Mouse (Mus musculus): ENCODE data around the gene Snrpg. TPM values are rescaled to one million over a fixed set of nuclear protein-coding genes. Genes with fewer than 3 reads are reported as not detected.

Gene Snrpg
- polyA plus RNA-seq, 1 experiment from 2014 or later: 325 TPM

DNA sequence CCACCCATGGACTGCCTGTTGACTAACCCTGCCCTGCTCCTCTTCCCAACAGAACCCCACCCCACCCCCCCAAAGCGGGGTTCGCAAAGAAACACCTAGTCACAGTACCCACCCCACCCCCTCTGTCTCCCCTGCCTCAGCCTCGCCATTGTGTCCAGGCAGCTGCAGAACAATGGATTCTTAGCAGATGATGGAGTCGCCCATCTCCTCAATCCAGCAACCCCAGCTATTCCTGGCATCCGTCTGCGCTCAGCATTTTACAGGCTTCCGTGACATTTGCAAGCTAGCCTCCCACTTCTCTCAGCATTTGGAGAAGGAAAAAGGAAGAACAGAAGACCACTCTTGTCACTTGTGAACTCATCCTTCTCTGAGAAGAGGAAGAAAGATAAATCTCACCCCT, 27.4 kb upstream of the Snrpg start:
- no peaks in the 10 kb centered on the region for H3K36me3 ChIP-seq
- H3K27me3 ChIP-seq (replicated peaks): no peaks in the 10 kb centered on the region
- peak overlapping the region; percentile 54 for H3K4me2 ChIP-seq
- H3K4me3 ChIP-seq: 0 out of 2 replicates have a peak overlapping the region, but pooled peaks have one; percentile 4
- no peak overlapping the region for H3K27ac ChIP-seq (ENCODE audit: poor library complexity, severe bottlenecking)
- H3K9ac ChIP-seq: no peak overlapping the region
- ATAC-seq (ENCODE audit: insufficient number of reproducible peaks, low FRiP score): no peak
- peaks cover 17% of the 10 kb centered on the region for H3K4me1 ChIP-seq (replicated peaks)
- no peaks in the 10 kb centered on the region for H3K9me3 ChIP-seq (replicated peaks)
- 9% methylated on average over 7 of the region's 7 CpGs for WGBS

DNA sequence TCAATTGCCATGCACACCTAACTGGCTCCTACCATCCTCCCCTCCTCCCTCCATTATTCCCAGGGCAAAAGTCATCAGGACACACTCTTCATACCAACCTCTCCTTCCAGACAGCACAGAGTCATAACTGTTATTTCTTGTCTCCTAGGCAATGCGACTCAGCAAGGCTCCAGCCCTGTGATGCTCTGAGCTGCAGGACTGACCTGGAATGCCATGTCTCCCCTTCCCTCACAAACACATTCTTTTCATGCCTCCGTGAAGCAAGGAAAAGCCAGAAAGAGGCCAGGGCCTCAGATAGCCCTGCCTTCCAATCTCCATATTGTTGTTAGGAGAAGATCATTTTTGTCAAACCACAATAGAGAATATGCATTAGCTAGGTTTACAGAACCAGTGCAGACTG, 25.0 kb upstream of the Snrpg start:
- Histone ChIP-seq H3K9ac (no peak overlapping the region), H3K27me3 (replicated peaks) (no peaks in the 10 kb centered on the region), H3K4me1 (replicated peaks) (peaks cover 17% of the 10 kb centered on the region), H3K36me3 (no peaks in the 10 kb centered on the region), H3K4me3 (no peak overlapping the region), H3K4me2 (no peak overlapping the region), H3K27ac (ENCODE audit: poor library complexity, severe bottlenecking) (no peak overlapping the region), H3K9me3 (replicated peaks) (no peaks in the 10 kb centered on the region)
- ATAC-seq (ENCODE audit: insufficient number of reproducible peaks, low FRiP score): no peak
- WGBS: 25% methylated on average over 2 of the region's 2 CpGs

DNA sequence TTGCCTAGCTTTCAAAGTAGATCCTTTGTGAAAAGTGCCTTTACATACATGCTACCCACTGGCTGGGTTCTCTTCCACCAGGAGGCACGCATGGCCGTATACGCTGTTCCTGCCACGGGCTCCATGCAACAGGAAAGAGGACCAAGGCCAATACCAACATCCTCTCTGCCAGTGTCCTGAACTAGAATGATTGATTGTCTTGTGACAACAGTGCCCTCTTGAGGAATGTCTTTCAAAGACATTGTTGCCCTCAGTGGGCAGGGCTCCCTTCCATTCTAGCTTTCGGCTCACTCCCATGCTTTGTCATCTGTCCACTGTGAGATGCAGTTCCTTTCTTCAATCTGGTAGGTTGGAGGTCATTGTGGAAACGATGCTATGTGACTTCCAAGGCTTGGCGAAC, 21.8 kb upstream of the Snrpg start:
- 47% methylated on average over 7 of the region's 7 CpGs for WGBS
- Histone ChIP-seq H3K36me3 (no peaks in the 10 kb centered on the region), H3K27me3 (replicated peaks) (no peaks in the 10 kb centered on the region), H3K9ac (no peak overlapping the region), H3K9me3 (replicated peaks) (no peaks in the 10 kb centered on the region), H3K27ac (ENCODE audit: poor library complexity, severe bottlenecking) (no peak overlapping the region), H3K4me2 (no peak overlapping the region), H3K4me3 (no peak overlapping the region), H3K4me1 (replicated peaks) (peaks cover 10% of the 10 kb centered on the region; the same call in 1 of the 2 replicates)
- no peak for ATAC-seq (ENCODE audit: insufficient number of reproducible peaks, low FRiP score)

DNA sequence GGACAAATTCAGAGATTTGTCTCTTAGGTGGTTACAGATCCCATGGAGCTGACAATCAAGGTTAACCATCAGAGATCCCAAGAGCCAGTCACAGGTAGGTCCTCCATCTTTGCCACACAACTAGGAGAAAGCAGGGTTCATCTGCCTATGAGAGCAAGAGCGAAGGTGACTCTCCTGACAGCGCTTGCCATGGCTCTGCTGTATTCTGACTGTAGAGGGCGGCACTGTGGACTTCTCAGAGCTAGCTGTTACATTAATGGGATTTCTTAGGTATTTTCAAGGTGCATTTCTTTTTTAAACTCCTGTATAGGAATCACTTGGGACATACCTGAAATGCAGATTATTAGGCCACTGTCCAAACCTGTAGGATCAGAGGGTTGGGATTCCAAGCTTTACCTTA, 16.2 kb upstream of the Snrpg start:
- H3K4me3 ChIP-seq: no peak overlapping the region
- H3K36me3 ChIP-seq: no peaks in the 10 kb centered on the region
- H3K4me1 ChIP-seq (replicated peaks): no peaks in the 10 kb centered on the region
- ATAC-seq (ENCODE audit: insufficient number of reproducible peaks, low FRiP score): no peak
- H3K4me2 ChIP-seq: no peak overlapping the region
- no peak overlapping the region for H3K27ac ChIP-seq (ENCODE audit: poor library complexity, severe bottlenecking)
- no peak overlapping the region for H3K9ac ChIP-seq
- no peaks in the 10 kb centered on the region for H3K27me3 ChIP-seq (replicated peaks)
- WGBS: 55% methylated on average over 3 of the region's 3 CpGs
- H3K9me3 ChIP-seq (replicated peaks): no peaks in the 10 kb centered on the region

GRCm38 (mm10) chr6:86356956-86357355, 14.1 kb upstream of the Snrpg start:
- H3K4me1 ChIP-seq (replicated peaks): no peaks in the 10 kb centered on the region

GRCm38 (mm10) chr6:86360691-86361090, 10.4 kb upstream of the Snrpg start:
- Histone ChIP-seq H3K36me3 (no peaks in the 10 kb centered on the region), H3K4me2 (no peak overlapping the region), H3K4me1 (replicated peaks) (no peaks in the 10 kb centered on the region), H3K27me3 (replicated peaks) (no peaks in the 10 kb centered on the region), H3K9me3 (replicated peaks) (no peaks in the 10 kb centered on the region), H3K9ac (no peak overlapping the region), H3K27ac (ENCODE audit: poor library complexity, severe bottlenecking) (no peak overlapping the region), H3K4me3 (no peak overlapping the region)
- ATAC-seq (ENCODE audit: insufficient number of reproducible peaks, low FRiP score): no peak
- WGBS: 63% methylated on average over 7 of the region's 7 CpGs

More at GRCm38 (mm10) chr6:86356956-86357355, 14.1 kb upstream of the Snrpg start:
- Histone ChIP-seq H3K36me3 (no peaks in the 10 kb centered on the region), H3K27me3 (replicated peaks) (no peaks in the 10 kb centered on the region), H3K4me3 (no peak overlapping the region), H3K27ac (ENCODE audit: poor library complexity, severe bottlenecking) (no peak overlapping the region), H3K9me3 (replicated peaks) (no peaks in the 10 kb centered on the region), H3K9ac (no peak overlapping the region), H3K4me2 (no peak overlapping the region)
- WGBS: 64% methylated on average over 9 of the region's 9 CpGs
- ATAC-seq (ENCODE audit: insufficient number of reproducible peaks, low FRiP score): no peak

DNA sequence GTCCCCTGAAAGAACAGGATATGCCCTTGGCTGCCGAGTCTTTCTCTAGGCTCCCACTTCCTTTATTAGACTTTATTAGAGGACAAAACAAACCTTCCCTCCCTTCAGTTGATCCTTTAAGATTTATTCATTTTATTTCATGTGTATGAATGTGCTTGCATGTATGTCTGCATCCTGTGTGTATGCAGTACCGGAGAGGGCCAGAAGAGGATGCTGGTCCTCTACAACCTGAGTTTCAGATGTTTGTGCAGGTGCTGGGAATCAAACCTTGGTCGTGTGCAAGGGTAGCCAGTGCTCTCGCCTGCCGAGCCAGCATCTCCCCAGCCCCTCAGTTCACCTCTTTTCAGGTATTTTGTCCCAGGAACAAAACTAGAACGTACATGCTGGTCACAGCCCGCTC, 9.7 kb upstream of the Snrpg start:
- no peak overlapping the region for H3K9ac ChIP-seq
- no peak for ATAC-seq (ENCODE audit: insufficient number of reproducible peaks, low FRiP score)
- peaks cover 4% of the 10 kb centered on the region for H3K4me1 ChIP-seq (replicated peaks)
- no peaks in the 10 kb centered on the region for H3K27me3 ChIP-seq (replicated peaks)
- no peak overlapping the region for H3K4me2 ChIP-seq
- H3K4me3 ChIP-seq: no peak overlapping the region
- H3K9me3 ChIP-seq (replicated peaks): no peaks in the 10 kb centered on the region
- no peaks in the 10 kb centered on the region for H3K36me3 ChIP-seq
- H3K27ac ChIP-seq (ENCODE audit: poor library complexity, severe bottlenecking): no peak overlapping the region
- WGBS: 77% methylated on average over 7 of the region's 7 CpGs

DNA sequence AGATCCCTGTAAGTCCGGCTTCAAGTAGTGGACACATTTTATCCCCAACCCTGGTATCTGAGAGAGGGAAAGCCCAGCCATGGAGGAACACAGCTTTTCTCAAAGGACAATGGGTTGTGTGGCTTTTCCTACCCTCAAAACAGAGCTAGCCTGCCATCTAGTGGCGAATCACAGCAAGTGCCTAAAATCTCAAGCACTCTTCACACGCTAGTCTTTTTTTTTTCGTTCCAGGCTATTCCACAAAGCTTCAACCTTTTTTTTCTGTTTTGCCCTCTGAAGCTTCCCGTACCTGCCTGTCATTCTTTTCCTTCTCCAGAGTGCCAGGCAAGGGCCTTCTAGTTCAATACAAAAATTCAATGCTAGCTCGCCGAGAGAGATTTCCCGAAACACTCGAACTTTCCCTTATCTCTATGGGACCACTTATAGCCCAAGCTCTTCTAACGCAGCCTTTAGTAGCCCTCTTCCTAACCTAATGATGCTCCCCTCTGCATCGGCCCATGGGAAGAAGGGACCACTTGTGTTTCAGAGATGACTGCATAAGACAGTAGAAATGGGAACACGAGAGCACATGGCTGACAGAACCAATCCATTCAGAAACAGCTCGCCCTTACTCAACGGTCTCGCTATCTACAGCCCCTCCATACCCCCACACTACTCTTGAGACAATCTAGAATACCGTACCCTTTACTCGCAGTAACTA, 6.5 kb upstream of the Snrpg start:
- Histone ChIP-seq H3K9me3 (replicated peaks) (no peaks in the 10 kb centered on the region), H3K36me3 (peaks cover 20% of the 10 kb centered on the region), H3K9ac (peak overlapping the region; percentile 67), H3K4me3 (peak overlapping the region; percentile 75), H3K27me3 (replicated peaks) (no peaks in the 10 kb centered on the region), H3K4me2 (peak overlapping the region; percentile 99), H3K27ac (ENCODE audit: poor library complexity, severe bottlenecking) (no peak overlapping the region), H3K4me1 (replicated peaks) (peaks cover 8% of the 10 kb centered on the region)
- WGBS: under 1% methylated on average over 17 of the region's 17 CpGs
- ATAC-seq (ENCODE audit: insufficient number of reproducible peaks, low FRiP score): no peak

GRCm38 (mm10) chr6:86365371-86366124, 5.6 kb upstream of the Snrpg start, which contains the start of gene Fam136a:
Gene Fam136a, plus strand, starts transcription at chr6:86365646.
- H3K4me3 ChIP-seq: peak within 1 kb of the TSS; percentile 75
- peak within 1 kb of the TSS; percentile 87 for H3K9ac ChIP-seq
- WGBS: under 1% methylated on average over 76 of the region's 76 CpGs
- peaks cover 21% of the 10 kb centered on the region for H3K36me3 ChIP-seq
- peak within 1 kb of the TSS; percentile 99 for H3K4me2 ChIP-seq
- ATAC-seq (ENCODE audit: insufficient number of reproducible peaks, low FRiP score): peak; percentile 99
- H3K27me3 ChIP-seq (replicated peaks): no peaks in the 10 kb centered on the region
- H3K9me3 ChIP-seq (replicated peaks): no peaks in the 10 kb centered on the region
- H3K27ac ChIP-seq (ENCODE audit: poor library complexity, severe bottlenecking): peak within 1 kb of the TSS; percentile 77
- peaks cover 11% of the 10 kb centered on the region for H3K4me1 ChIP-seq (replicated peaks)

- H3K4me3 ChIP-seq: peak overlapping the region; percentile 75
- 39% methylated on average over 25 of the region's 25 CpGs for WGBS
- H3K9me3 ChIP-seq (replicated peaks): no peaks in the 10 kb centered on the region
- no peaks in the 10 kb centered on the region for H3K27me3 ChIP-seq (replicated peaks)
- no peak for ATAC-seq (ENCODE audit: insufficient number of reproducible peaks, low FRiP score)
- peaks cover 16% of the 10 kb centered on the region for H3K4me1 ChIP-seq (replicated peaks)
- H3K4me2 ChIP-seq: peak overlapping the region; percentile 99
- peak overlapping the region; percentile 77 for H3K27ac ChIP-seq (ENCODE audit: poor library complexity, severe bottlenecking)
- peak overlapping the region; percentile 87 for H3K9ac ChIP-seq
- peaks cover 21% of the 10 kb centered on the region for H3K36me3 ChIP-seq
These were observed 4.8 kb upstream of the Snrpg start for GRCm38 (mm10) chr6:86366125-86366852.

DNA sequence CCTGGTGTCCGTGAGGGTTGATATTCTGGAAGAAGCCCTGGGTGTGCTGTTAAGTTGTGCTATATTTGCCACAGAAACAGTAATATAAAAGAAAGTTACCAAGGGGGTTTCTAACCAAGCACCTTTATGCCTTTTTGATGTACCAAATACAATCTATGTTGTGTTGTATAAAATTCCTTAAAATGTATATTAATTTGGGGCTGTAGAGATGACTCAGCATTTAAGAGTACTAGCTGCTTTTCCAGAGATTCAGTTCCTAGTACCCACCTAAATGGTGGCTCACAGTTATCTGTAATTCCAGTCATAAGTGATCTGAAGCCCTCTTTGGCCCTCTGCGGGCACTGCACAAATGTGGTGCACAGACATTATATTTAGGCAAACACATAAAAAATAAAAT, 4.3 kb upstream of the Snrpg start:
- Histone ChIP-seq H3K27ac (ENCODE audit: poor library complexity, severe bottlenecking) (no peak overlapping the region), H3K4me1 (replicated peaks) (peaks cover 16% of the 10 kb centered on the region), H3K9ac (0 out of 2 replicates have a peak overlapping the region, but pooled peaks have one; percentile 87), H3K36me3 (peaks cover 21% of the 10 kb centered on the region), H3K4me3 (peak overlapping the region; percentile 75), H3K9me3 (replicated peaks) (no peaks in the 10 kb centered on the region), H3K4me2 (peak overlapping the region; percentile 99), H3K27me3 (replicated peaks) (no peaks in the 10 kb centered on the region)
- WGBS: 50% methylated on average over 2 of the region's 2 CpGs
- ATAC-seq (ENCODE audit: insufficient number of reproducible peaks, low FRiP score): no peak
